Mouse (Mus musculus): Measurements from ENCODE around the gene Zfp866. TPM values are rescaled to one million over a fixed set of nuclear protein-coding genes. Genes with fewer than 3 reads are reported as not detected.

The Zfp866 gene
- 37.4 and 42.2 TPM in 2 replicates for polyA plus RNA-seq (2014; fragmentation: Nextera tagmentation; extraction: Ambion mirVana)

GRCm38 (mm10) chr8:69790773-69791367, at the start of gene Zfp866, which contains the start of gene Atp13a1:
Gene Zfp866 (minus strand): TSS chr8:69791178.
Gene Atp13a1 (plus strand): TSS chr8:69791163.
- ATAC-seq (peak; percentile 97), DNase-seq (ENCODE audit: low spot score) (peak; percentile 93)
- Histone ChIP-seq H3K4me1 (ENCODE audit: control insufficient read depth, insufficient read depth, low read length) (peaks cover 14% of the 10 kb centered on the region), H3K4me2 (ENCODE audit: low read length) (peak within 1 kb of the TSS; percentile 90), H3K27me3 (replicated peaks; ENCODE audit: control insufficient read depth, insufficient read depth, low read length) (no peaks in the 10 kb centered on the region), H3K9ac (ENCODE audit: low read length) (peak within 1 kb of the TSS; percentile 92), H3K36me3 (ENCODE audit: control insufficient read depth, insufficient read depth, low read length) (peaks cover 29% of the 10 kb centered on the region), H3K4me3 (ENCODE audit: low read depth, low read length) (peak within 1 kb of the TSS; percentile 99), H3K27ac (ENCODE audit: low read depth, low read length) (peak within 1 kb of the TSS; percentile 74), H3K9me3 (replicated peaks; ENCODE audit: control insufficient read depth, low read length) (no peaks in the 10 kb centered on the region)
- under 1% methylated on average over 37 of the region's 38 CpGs for WGBS

- no peak for DNase-seq (ENCODE audit: low spot score)
- Histone ChIP-seq H3K9ac (ENCODE audit: low read length) (no peak overlapping the region), H3K4me1 (ENCODE audit: control insufficient read depth, insufficient read depth, low read length) (no peaks in the 10 kb centered on the region; the same call in 1 of the 2 replicates), H3K4me3 (ENCODE audit: low read depth, low read length) (no peak overlapping the region), H3K4me2 (ENCODE audit: low read length) (no peak overlapping the region), H3K9me3 (replicated peaks; ENCODE audit: control insufficient read depth, low read length) (no peaks in the 10 kb centered on the region), H3K27ac (ENCODE audit: low read depth, low read length) (no peak overlapping the region), H3K27me3 (replicated peaks; ENCODE audit: control insufficient read depth, insufficient read depth, low read length) (no peaks in the 10 kb centered on the region), H3K36me3 (ENCODE audit: control insufficient read depth, insufficient read depth, low read length) (peaks cover 10% of the 10 kb centered on the region; the same call in 1 of the 2 replicates)
- no peak for ATAC-seq
- 90% methylated on average over 8 of the region's 8 CpGs for WGBS
Observed at GRCm38 (mm10) chr8:69837057-69837682, 46.2 kb upstream of the Zfp866 start.

- Histone ChIP-seq H3K27ac (ENCODE audit: low read depth, low read length) (peak within 1 kb of the TSS; percentile 86), H3K36me3 (ENCODE audit: control insufficient read depth, insufficient read depth, low read length) (peaks cover 23% of the 10 kb centered on the region), H3K27me3 (replicated peaks; ENCODE audit: control insufficient read depth, insufficient read depth, low read length) (no peaks in the 10 kb centered on the region), H3K9me3 (replicated peaks; ENCODE audit: control insufficient read depth, low read length) (no peaks in the 10 kb centered on the region), H3K4me2 (ENCODE audit: low read length) (peak within 1 kb of the TSS; percentile 84), H3K9ac (ENCODE audit: low read length) (peak within 1 kb of the TSS; percentile 77), H3K4me1 (ENCODE audit: control insufficient read depth, insufficient read depth, low read length) (peaks cover 4% of the 10 kb centered on the region), H3K4me3 (ENCODE audit: low read depth, low read length) (peak within 1 kb of the TSS; percentile 64)
- DNase-seq (ENCODE audit: low spot score): peak; percentile 99
- ATAC-seq: peak; percentile 99
- under 1% methylated on average over 38 of the region's 38 CpGs for WGBS
Observed at GRCm38 (mm10) chr8:69832298-69832853, 41.4 kb upstream of the Zfp866 start, which contains the start of gene Pbx4. Gene Pbx4 (plus strand): TSS chr8:69832491.

- peaks cover 32% of the 10 kb centered on the region for H3K36me3 ChIP-seq (ENCODE audit: control insufficient read depth, insufficient read depth, low read length)
- H3K27me3 ChIP-seq (replicated peaks; ENCODE audit: control insufficient read depth, insufficient read depth, low read length): no peaks in the 10 kb centered on the region
- DNase-seq (ENCODE audit: low spot score) (no peak), ATAC-seq (no peak)
- H3K9ac ChIP-seq (ENCODE audit: low read length): no peak overlapping the region
- 91% methylated on average over 12 of the region's 12 CpGs for WGBS
- H3K27ac ChIP-seq (ENCODE audit: low read depth, low read length): no peak overlapping the region
- H3K9me3 ChIP-seq (replicated peaks; ENCODE audit: control insufficient read depth, low read length): no peaks in the 10 kb centered on the region
- H3K4me1 ChIP-seq (ENCODE audit: control insufficient read depth, insufficient read depth, low read length): peaks cover 21% of the 10 kb centered on the region
- H3K4me3 ChIP-seq (ENCODE audit: low read depth, low read length): no peak overlapping the region
- no peak overlapping the region for H3K4me2 ChIP-seq (ENCODE audit: low read length)
Observed at GRCm38 (mm10) chr8:69826371-69826770, 35.4 kb upstream of the Zfp866 start.

- H3K9ac ChIP-seq (ENCODE audit: low read length): peak within 1 kb of the TSS; percentile 69
- no peaks in the 10 kb centered on the region for H3K27me3 ChIP-seq (replicated peaks; ENCODE audit: control insufficient read depth, insufficient read depth, low read length)
- H3K36me3 ChIP-seq (ENCODE audit: control insufficient read depth, insufficient read depth, low read length): peaks cover 29% of the 10 kb centered on the region
- peak; percentile 81 for ATAC-seq
- H3K4me1 ChIP-seq (ENCODE audit: control insufficient read depth, insufficient read depth, low read length): peaks cover 21% of the 10 kb centered on the region
- H3K27ac ChIP-seq (ENCODE audit: low read depth, low read length): peak within 1 kb of the TSS; percentile 67; the same call in 1 of the 2 replicates
- H3K9me3 ChIP-seq (replicated peaks; ENCODE audit: control insufficient read depth, low read length): no peaks in the 10 kb centered on the region
- peak; percentile 83 for DNase-seq (ENCODE audit: low spot score)
- H3K4me3 ChIP-seq (ENCODE audit: low read depth, low read length): peak within 1 kb of the TSS; percentile 58
- under 1% methylated on average over 32 of the region's 35 CpGs for WGBS
- peak within 1 kb of the TSS; percentile 81 for H3K4me2 ChIP-seq (ENCODE audit: low read length)
Observed at GRCm38 (mm10) chr8:69822386-69823191, 31.6 kb upstream of the Zfp866 start, which contains the start of gene Lpar2. Gene Lpar2 (plus strand): TSS chr8:69822429.

- no peaks in the 10 kb centered on the region for H3K27me3 ChIP-seq (replicated peaks; ENCODE audit: control insufficient read depth, insufficient read depth, low read length)
- peak overlapping the region; percentile 81 for H3K4me2 ChIP-seq (ENCODE audit: low read length)
- DNase-seq (ENCODE audit: low spot score) (peak; percentile 67), ATAC-seq (peak; percentile 66)
- H3K27ac ChIP-seq (ENCODE audit: low read depth, low read length): 0 out of 2 replicates have a peak overlapping the region, but pooled peaks have one; percentile 5
- WGBS: 2% methylated on average over 13 of the region's 22 CpGs
- H3K4me3 ChIP-seq (ENCODE audit: low read depth, low read length): peak overlapping the region; percentile 58
- H3K9ac ChIP-seq (ENCODE audit: low read length): peak overlapping the region; percentile 69
- H3K4me1 ChIP-seq (ENCODE audit: control insufficient read depth, insufficient read depth, low read length): peaks cover 21% of the 10 kb centered on the region
- no peaks in the 10 kb centered on the region for H3K9me3 ChIP-seq (replicated peaks; ENCODE audit: control insufficient read depth, low read length)
- H3K36me3 ChIP-seq (ENCODE audit: control insufficient read depth, insufficient read depth, low read length): peaks cover 30% of the 10 kb centered on the region
Observed at GRCm38 (mm10) chr8:69821971-69822385, 31.0 kb upstream of the Zfp866 start.

- Histone ChIP-seq H3K4me3 (ENCODE audit: low read depth, low read length) (no peak overlapping the region), H3K9ac (ENCODE audit: low read length) (no peak overlapping the region), H3K27ac (ENCODE audit: low read depth, low read length) (no peak overlapping the region), H3K27me3 (replicated peaks; ENCODE audit: control insufficient read depth, insufficient read depth, low read length) (no peaks in the 10 kb centered on the region), H3K9me3 (replicated peaks; ENCODE audit: control insufficient read depth, low read length) (no peaks in the 10 kb centered on the region), H3K36me3 (ENCODE audit: control insufficient read depth, insufficient read depth, low read length) (peaks cover 33% of the 10 kb centered on the region), H3K4me1 (ENCODE audit: control insufficient read depth, insufficient read depth, low read length) (peaks cover 21% of the 10 kb centered on the region), H3K4me2 (ENCODE audit: low read length) (no peak overlapping the region)
- WGBS: 93% methylated on average over 9 of the region's 9 CpGs
- DNase-seq (ENCODE audit: low spot score) (no peak), ATAC-seq (no peak)
Observed at GRCm38 (mm10) chr8:69820466-69820865, 29.5 kb upstream of the Zfp866 start.

- Histone ChIP-seq H3K9ac (ENCODE audit: low read length) (no peak overlapping the region), H3K4me3 (ENCODE audit: low read depth, low read length) (no peak overlapping the region), H3K36me3 (ENCODE audit: control insufficient read depth, insufficient read depth, low read length) (peaks cover 59% of the 10 kb centered on the region), H3K9me3 (replicated peaks; ENCODE audit: control insufficient read depth, low read length) (no peaks in the 10 kb centered on the region), H3K4me2 (ENCODE audit: low read length) (no peak overlapping the region), H3K4me1 (ENCODE audit: control insufficient read depth, insufficient read depth, low read length) (no peaks in the 10 kb centered on the region), H3K27me3 (replicated peaks; ENCODE audit: control insufficient read depth, insufficient read depth, low read length) (no peaks in the 10 kb centered on the region), H3K27ac (ENCODE audit: low read depth, low read length) (no peak overlapping the region)
- DNase-seq (ENCODE audit: low spot score): no peak
- ATAC-seq: no peak
- 96% methylated on average over 4 of the region's 4 CpGs for WGBS
Observed at GRCm38 (mm10) chr8:69815396-69815795, 24.4 kb upstream of the Zfp866 start.
